Mouse (Mus musculus) v-Abl transformed pro-B cells (cell line): ENCODE data around the gene Ing1.

Experiments used
- in situ Hi-C, 2 experiments: fragments of 400-800 bp; cut with MboI; formaldehyde crosslinking; loops; one replicate each; pipeline ENCODE4 v1.15.1; 2025; ENCODE audit not compliant: unreplicated experiment in 2 of 2

Gene Ing1

GRCm38 (mm10) chr8:11574911-11575603, 19.7 kb downstream of the Ing1 start:
- in situ Hi-C loops = loop anchor here in 1 of 2 experiments (25.0 kb wide), 1 partner anchor 313 kb away; no protein-coding TSS in a partner anchor

GRCm38 (mm10) chr8:11575604-11576384, 20.4 kb downstream of the Ing1 start:
- in situ Hi-C loops = loop anchor here in 1 of 2 experiments (25.0 kb wide), 1 partner anchor 313 kb away; no protein-coding TSS in a partner anchor

- in situ Hi-C loops = loop anchor here in 1 of 2 experiments (25.0 kb wide), 1 partner anchor 323 kb away; no protein-coding TSS in a partner anchor
These were observed 30.4 kb downstream of the Ing1 start for GRCm38 (mm10) chr8:11585513-11586373.

- in situ Hi-C loops = loop anchor here in 1 of 2 experiments (25.0 kb wide), 1 partner anchor 324 kb away; no protein-coding TSS in a partner anchor
These were observed 31.0 kb downstream of the Ing1 start for GRCm38 (mm10) chr8:11586374-11586745.

- in situ Hi-C loops = loop anchor here in 1 of 2 experiments (25.0 kb wide), 1 partner anchor 330 kb away; no protein-coding TSS in a partner anchor
These were observed 36.5 kb downstream of the Ing1 start for GRCm38 (mm10) chr8:11591837-11592236.

- in situ Hi-C loops = loop anchor here in 1 of 2 experiments (25.0 kb wide), 1 partner anchor 330 kb away; no protein-coding TSS in a partner anchor
These were observed 36.9 kb downstream of the Ing1 start for GRCm38 (mm10) chr8:11592296-11592695.

GRCm38 (mm10) chr8:11593222-11593884, 38.0 kb downstream of the Ing1 start:
- in situ Hi-C loops = loop anchor here in 1 of 2 experiments (25.0 kb wide), 1 partner anchor 331 kb away; no protein-coding TSS in a partner anchor

- in situ Hi-C loops = loop anchor here (5.0 kb wide), 2 partner anchors 53 to 93 kb away; no protein-coding TSS in a partner anchor
These were observed 45.1 kb downstream of the Ing1 start for GRCm38 (mm10) chr8:11600301-11600951.

GRCm38 (mm10) chr8:11602006-11602680, 46.8 kb downstream of the Ing1 start:
- in situ Hi-C loops = loop anchor here (5.0 kb wide), 2 partner anchors 55 to 95 kb away; no protein-coding TSS in a partner anchor

- in situ Hi-C loops = no loop called here
These were observed 53.5 kb downstream of the Ing1 start for GRCm38 (mm10) chr8:11608848-11609247.
